8 mouse cellular contexts compared by ENCODE assay signal in the genomic region with DNA sequence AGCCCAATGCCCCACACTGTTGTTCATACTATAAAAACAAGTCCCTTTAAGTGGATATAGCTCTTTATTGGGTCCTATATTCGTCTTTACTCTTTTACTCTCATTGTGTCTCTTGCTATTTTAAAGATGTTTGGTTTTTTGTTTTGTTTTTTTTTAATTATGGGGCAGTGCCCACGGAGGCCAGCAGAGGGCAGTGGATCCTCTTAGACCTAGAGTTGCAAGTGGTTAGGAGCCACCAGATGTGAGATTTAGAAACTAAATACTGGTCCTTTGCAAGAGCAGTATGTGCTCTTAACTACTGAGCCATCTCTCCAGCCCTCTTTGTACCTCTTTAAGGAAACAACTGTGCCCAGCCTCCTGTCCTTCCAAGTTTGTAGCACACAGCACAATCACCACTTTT. TPM values are rescaled to one million over a fixed set of nuclear protein-coding genes. Genes with fewer than 3 reads are reported as not detected.
DNase-seq lines count a peak whose midpoint lies in the region; ATAC-seq and TF ChIP-seq lines count a peak whose summit lies in the region.

No protein-coding gene starts in this region.

- no peak overlapping the region for H3K4me3 ChIP-seq in hindbrain, embryonic 11.5 days (ENCODE audit: low read depth, low read length)
- no peak overlapping the region for H3K4me3 ChIP-seq in hindbrain, embryonic 10.5 days
- H3K4me3 ChIP-seq in G1E (ENCODE audit: low read depth, low read length): no peak overlapping the region

- no peaks in the 10 kb centered on the region for H3K27me3 ChIP-seq in hindbrain, embryonic 11.5 days (ENCODE audit: control insufficient read depth, insufficient read depth, low read length)
- H3K27me3 ChIP-seq in hindbrain, embryonic 10.5 days (ENCODE audit: insufficient read depth, poor library complexity, severe bottlenecking): no peaks in the 10 kb centered on the region
- peaks cover 9% of the 10 kb centered on the region; the same call in 1 of the 2 replicates for H3K27me3 ChIP-seq in G1E (ENCODE audit: insufficient read depth, low read length)

- H3K27ac ChIP-seq in hindbrain, embryonic 11.5 days (ENCODE audit: low read depth, low read length): no peak overlapping the region
- H3K27ac ChIP-seq in hindbrain, embryonic 10.5 days: no peak overlapping the region

- WGBS in hindbrain, embryonic 11.5 days: 8% methylated on average over 2 of the region's 2 CpGs
- 6% methylated on average over 2 of the region's 2 CpGs for WGBS in hindbrain, embryonic 10.5 days

- DNase-seq in hindbrain, embryonic 11.5 days (ENCODE audit: low spot score): peak; percentile 45
- DNase-seq in hindbrain, embryonic 10.5 days (ENCODE audit: low spot score): no peak
- peak; percentile 78 for DNase-seq in 416B (ENCODE audit: low read depth)
- no peak for DNase-seq in G1E (ENCODE audit: low spot score)
- DNase-seq in fibroblast of lung, adult 2 months (ENCODE audit: low read depth): peak; percentile 38
- peak; percentile 51 for DNase-seq in testis, postnatal 10 days (ENCODE audit: low spot score)
- no peak for DNase-seq in right cerebral cortex, adult 18-20 months
- DNase-seq in left cerebral cortex, adult 8-10 months (ENCODE audit: low spot score in 2 of 2): no peak

- no peak overlapping the region for H3K9ac ChIP-seq in hindbrain, embryonic 11.5 days (ENCODE audit: low read depth, low read length)

- H3K4me2 ChIP-seq in hindbrain, embryonic 11.5 days (replicated peaks; ENCODE audit: low read depth, low read length): no peak overlapping the region

- ATAC-seq in hindbrain, embryonic 11.5 days (ENCODE audit: low FRiP score): no peak
- ATAC-seq in G1E (ENCODE audit: extremely low read depth, insufficient number of reproducible peaks, low FRiP score, poor library complexity, severe bottlenecking): peak; percentile 22; the same call in 1 of the 2 replicates

- H3K9me3 ChIP-seq in hindbrain, embryonic 11.5 days (ENCODE audit: control insufficient read depth, low read length): no peaks in the 10 kb centered on the region
- no peaks in the 10 kb centered on the region for H3K9me3 ChIP-seq in hindbrain, embryonic 10.5 days
- H3K9me3 ChIP-seq in G1E (replicated peaks): no peaks in the 10 kb centered on the region

- peak; percentile 39; the same call in 1 of the 2 replicates for TF ChIP-seq CTCF in G1E (IDR thresholded peaks at IDR 0.05; ENCODE audit: low read depth, low read length)

- no peaks in the 10 kb centered on the region for H3K36me3 ChIP-seq in hindbrain, embryonic 11.5 days (ENCODE audit: control insufficient read depth, insufficient read depth, low read length)
- no peaks in the 10 kb centered on the region for H3K36me3 ChIP-seq in hindbrain, embryonic 10.5 days
- H3K36me3 ChIP-seq in G1E (replicated peaks): no peaks in the 10 kb centered on the region

- H3K4me1 ChIP-seq in hindbrain, embryonic 11.5 days (replicated peaks; ENCODE audit: control insufficient read depth, insufficient read depth, low read length): no peaks in the 10 kb centered on the region
- H3K4me1 ChIP-seq in hindbrain, embryonic 10.5 days (replicated peaks): no peaks in the 10 kb centered on the region
- H3K4me1 ChIP-seq in G1E (ENCODE audit: insufficient read depth, low read depth, low read length): peaks cover 29% of the 10 kb centered on the region

RNA-seq across cellular contexts. Expression of a gene that starts 28.4 kb away (rescaled TPM):
- 654 and 661 TPM in 2 replicates for polyA plus RNA-seq in hindbrain, embryonic 11.5 days (2014; fragmentation: Nextera tagmentation; extraction: Ambion mirVana)
- polyA plus RNA-seq in hindbrain, embryonic 10.5 days (2016; fragmentation: Nextera tagmentation; extraction: Ambion mirVana): 672 and 778 TPM in 2 replicates
- total RNA-seq in G1E (2014; fragmentation: Nextera tagmentation) (2,186 and 2,188 TPM in 2 replicates), G1E (2017) (1,964 and 2,298 TPM in 2 replicates)
- polyA plus RNA-seq in G1E (2012): 2,955 and 7,700 TPM in 2 replicates
- 100 to 1,000 TPM; 246 to 281 (median 256) TPM for total RNA-seq in left cerebral cortex, adult 8-10 months (2022)

RNA-seq across cellular contexts. Expression of a gene that starts 45.5 kb away (rescaled TPM):
- polyA plus RNA-seq in hindbrain, embryonic 11.5 days (2014; fragmentation: Nextera tagmentation; extraction: Ambion mirVana): 4.2 and 4.5 TPM in 2 replicates
- polyA plus RNA-seq in hindbrain, embryonic 10.5 days (2016; fragmentation: Nextera tagmentation; extraction: Ambion mirVana): 4.5 and 5.1 TPM in 2 replicates
- total RNA-seq in G1E (2014; fragmentation: Nextera tagmentation) (13.8 and 20.2 TPM in 2 replicates), G1E (2017) (55.5 and 56.5 TPM in 2 replicates)
- 50.4 and 56.6 TPM in 2 replicates for polyA plus RNA-seq in G1E (2012)
- total RNA-seq in left cerebral cortex, adult 8-10 months (2022): 10 to 100 TPM; 57.7 to 65.7 (median 61.3) TPM

RNA-seq across cellular contexts. Expression of a gene that starts 54.2 kb away (rescaled TPM):
- polyA plus RNA-seq in hindbrain, embryonic 11.5 days (2014; fragmentation: Nextera tagmentation; extraction: Ambion mirVana): 0.56 and 0.77 TPM in 2 replicates
- 0.26 and 0.30 TPM in 2 replicates for polyA plus RNA-seq in hindbrain, embryonic 10.5 days (2016; fragmentation: Nextera tagmentation; extraction: Ambion mirVana)
- total RNA-seq in G1E (2014; fragmentation: Nextera tagmentation) (1.2 and 4.0 TPM in 2 replicates), G1E (2017) (2.3 and 3.0 TPM in 2 replicates)
- 0.59 and 0.67 TPM in 2 replicates for polyA plus RNA-seq in G1E (2012)
- total RNA-seq in left cerebral cortex, adult 8-10 months (2022): 1 to 10 TPM; 3.4 to 4.5 (median 3.8) TPM

RNA-seq across cellular contexts. Expression of a gene that starts 54.8 kb away (rescaled TPM):
- polyA plus RNA-seq in hindbrain, embryonic 11.5 days (2014; fragmentation: Nextera tagmentation; extraction: Ambion mirVana): 5.8 and 7.4 TPM in 2 replicates
- polyA plus RNA-seq in hindbrain, embryonic 10.5 days (2016; fragmentation: Nextera tagmentation; extraction: Ambion mirVana): 3.5 and 4.7 TPM in 2 replicates
- total RNA-seq in G1E (2014; fragmentation: Nextera tagmentation) (22.1 and 22.5 TPM in 2 replicates), G1E (2017) (15.3 and 16.3 TPM in 2 replicates)
- 47.2 and 49.5 TPM in 2 replicates for polyA plus RNA-seq in G1E (2012)
- total RNA-seq in left cerebral cortex, adult 8-10 months (2022): 1 to 10 TPM in 1 of 4 experiments, under 1 TPM in 3; 0.38 to 1.8 (median 0.45) TPM

Comparison
In these comparisons a context has a peak if more than half of its experiments do, and no peak if none do; other contexts are left out.
1. DNase-seq: peak in hindbrain, embryonic 11.5 days (single experiment), 416B (single experiment), fibroblast of lung, adult 2 months (single experiment) and testis, postnatal 10 days (single experiment); none in hindbrain, embryonic 10.5 days (single experiment), G1E (single experiment), right cerebral cortex, adult 18-20 months (single experiment) and left cerebral cortex, adult 8-10 months (0 of 2).